Mouse (Mus musculus) thymus, postnatal 25 days (tissue): ENCODE measurements around the gene Zbtb16.

Experiments used
- DNase-seq: peaks from one replicate; pipeline ENCODE4 v3.0.0; 2022

Gene Zbtb16

GRCm38 (mm10) chr9:48764311-48764710, 71.7 kb downstream of the Zbtb16 start:
- no peak for DNase-seq

DNA sequence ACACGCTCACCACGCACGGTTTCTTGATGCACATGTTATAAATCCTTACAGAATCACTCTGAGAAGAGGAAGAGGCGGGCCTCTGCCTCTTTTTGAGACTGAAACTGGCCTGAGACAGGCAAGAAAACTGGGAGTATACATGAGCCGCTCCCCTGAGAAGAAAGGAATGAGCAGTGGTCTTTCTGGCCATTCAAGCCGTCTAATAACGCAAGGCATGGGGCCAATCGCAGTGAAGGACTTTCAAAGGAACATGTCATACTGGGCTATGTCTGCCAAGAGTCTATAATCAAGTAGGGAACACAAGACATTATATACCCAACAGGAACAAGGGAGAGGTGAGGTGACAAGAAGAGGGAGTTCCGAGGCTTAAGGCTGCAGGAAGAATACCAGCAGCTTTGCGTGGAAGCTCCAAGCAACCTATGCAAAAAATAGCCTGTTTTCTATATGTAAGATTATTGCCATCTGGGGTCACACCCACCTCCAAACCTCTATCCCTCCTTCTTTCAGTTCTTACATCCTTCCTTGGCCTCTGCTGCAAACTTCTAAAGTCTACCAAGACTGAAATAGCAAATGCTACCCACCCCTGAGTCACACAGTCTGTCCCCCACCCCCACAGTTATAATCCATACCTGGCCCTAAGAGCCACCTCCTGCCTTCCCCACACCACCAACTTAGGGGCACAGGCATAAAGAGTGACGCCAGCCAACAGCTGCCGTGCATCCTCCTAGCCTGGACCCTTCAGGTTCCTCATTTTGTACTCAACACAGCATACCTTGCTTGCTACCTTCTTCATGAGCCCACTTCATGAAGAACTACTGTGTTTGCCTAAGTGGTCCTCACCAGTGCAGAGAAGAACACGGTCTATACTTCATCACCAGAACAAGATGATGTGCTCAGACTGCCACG, 74.0 kb downstream of the Zbtb16 start:
- DNase-seq = no peak

GRCm38 (mm10) chr9:48761175-48761556, 74.9 kb downstream of the Zbtb16 start:
- no peak for DNase-seq

GRCm38 (mm10) chr9:48760449-48761174, 75.4 kb downstream of the Zbtb16 start:
- no peak for DNase-seq

DNA sequence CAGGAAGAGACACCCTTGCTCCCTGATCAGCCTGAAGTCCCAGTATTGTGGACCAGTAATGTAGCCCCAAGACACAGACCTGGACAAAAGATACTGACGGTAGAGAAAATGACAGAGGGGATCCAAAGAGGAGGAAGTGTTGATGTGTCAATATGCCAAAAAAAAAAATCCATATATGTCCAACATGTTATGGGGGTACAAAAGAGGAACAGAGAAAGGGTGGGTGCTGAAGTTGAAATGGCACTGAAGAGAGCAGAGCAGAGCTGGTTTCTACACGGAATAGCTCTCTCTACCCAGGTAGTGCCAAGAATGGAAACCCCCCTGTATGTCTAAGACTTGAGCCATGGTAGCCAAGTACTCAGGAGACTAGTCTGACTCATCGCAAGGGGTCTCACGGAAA, 76.9 kb downstream of the Zbtb16 start:
- DNase-seq = no peak

- DNase-seq = no peak
These were observed 78.1 kb downstream of the Zbtb16 start for GRCm38 (mm10) chr9:48757650-48758580.

DNA sequence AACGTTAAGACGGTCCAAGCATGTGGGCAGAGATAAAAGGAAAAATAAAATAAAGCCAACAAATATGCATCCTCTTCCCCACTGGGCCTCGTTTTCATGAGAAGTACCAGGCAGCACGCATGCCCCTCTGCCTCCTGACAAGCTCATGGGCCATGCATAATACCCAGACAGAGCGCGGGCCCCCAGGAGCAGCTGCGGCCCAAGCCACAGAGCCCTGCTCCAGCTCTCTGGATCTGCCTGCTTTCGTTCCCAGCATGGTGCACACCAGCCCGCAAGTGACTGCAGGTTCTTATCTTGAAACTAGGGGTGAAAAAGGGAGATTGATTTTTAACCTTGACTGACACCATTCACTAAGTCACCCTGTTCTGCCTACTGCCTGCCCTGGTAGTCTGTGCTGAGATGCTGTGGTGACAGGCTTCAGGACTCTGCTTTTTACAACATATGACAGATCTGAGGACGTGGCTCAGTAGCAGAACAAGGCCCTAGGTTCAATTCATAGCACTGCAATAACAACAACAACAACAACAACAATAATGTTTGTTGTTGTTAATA, 79.7 kb downstream of the Zbtb16 start:
- DNase-seq = no peak

GRCm38 (mm10) chr9:48755438-48756070, 80.5 kb downstream of the Zbtb16 start:
- no peak for DNase-seq

- DNase-seq = no peak
These were observed 81.6 kb downstream of the Zbtb16 start for GRCm38 (mm10) chr9:48754418-48754817.

DNA sequence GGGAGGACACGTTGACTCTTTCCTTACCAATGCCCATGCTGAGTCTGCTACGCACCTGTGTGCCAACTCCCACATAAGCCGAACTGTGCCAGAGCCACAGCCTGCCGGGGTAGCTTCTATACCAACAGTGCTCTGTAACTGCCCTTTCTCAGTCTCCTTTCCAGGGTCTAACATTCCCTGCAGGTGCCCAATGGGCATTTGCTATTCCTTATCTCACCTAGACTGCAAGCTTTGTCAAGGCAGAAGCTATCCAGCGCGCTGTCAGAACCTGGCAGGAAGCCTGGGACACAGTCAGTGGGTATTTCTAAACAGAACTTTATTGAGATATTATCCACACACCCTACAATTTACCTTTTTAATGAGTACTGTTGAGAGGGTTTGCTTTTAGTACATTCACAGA, 82.1 kb downstream of the Zbtb16 start:
- no peak for DNase-seq

DNA sequence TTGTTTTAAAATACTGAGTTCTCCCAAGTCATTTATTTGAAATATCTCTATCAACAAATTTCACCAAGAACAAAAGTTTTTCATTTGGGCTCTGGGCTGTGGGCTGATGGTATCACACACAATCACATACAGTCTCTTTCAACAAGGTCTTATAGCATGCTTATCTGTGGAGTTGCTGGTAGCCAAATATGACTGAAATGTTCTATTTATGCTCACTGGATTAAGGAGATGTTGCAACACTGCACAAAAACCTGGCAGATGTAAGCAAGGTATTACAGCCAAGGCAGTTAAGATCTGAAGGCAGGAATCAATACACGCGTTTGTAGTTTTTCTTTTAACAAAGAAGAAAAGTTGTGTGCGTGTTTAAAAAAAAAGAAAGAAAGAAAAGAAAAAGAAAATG, 84.1 kb downstream of the Zbtb16 start:
- no peak for DNase-seq

GRCm38 (mm10) chr9:48749666-48750065, 86.4 kb downstream of the Zbtb16 start:
- DNase-seq = no peak

- DNase-seq = no peak
These were observed 86.9 kb downstream of the Zbtb16 start for GRCm38 (mm10) chr9:48749168-48749567.

- DNase-seq = no peak
These were observed 87.3 kb downstream of the Zbtb16 start for GRCm38 (mm10) chr9:48748761-48749160.

- DNase-seq = no peak
These were observed 87.8 kb downstream of the Zbtb16 start for GRCm38 (mm10) chr9:48748216-48748615.

- no peak for DNase-seq
These were observed 89.5 kb downstream of the Zbtb16 start for GRCm38 (mm10) chr9:48746506-48746905.

GRCm38 (mm10) chr9:48745347-48746119, 90.5 kb downstream of the Zbtb16 start:
- DNase-seq = no peak

DNA sequence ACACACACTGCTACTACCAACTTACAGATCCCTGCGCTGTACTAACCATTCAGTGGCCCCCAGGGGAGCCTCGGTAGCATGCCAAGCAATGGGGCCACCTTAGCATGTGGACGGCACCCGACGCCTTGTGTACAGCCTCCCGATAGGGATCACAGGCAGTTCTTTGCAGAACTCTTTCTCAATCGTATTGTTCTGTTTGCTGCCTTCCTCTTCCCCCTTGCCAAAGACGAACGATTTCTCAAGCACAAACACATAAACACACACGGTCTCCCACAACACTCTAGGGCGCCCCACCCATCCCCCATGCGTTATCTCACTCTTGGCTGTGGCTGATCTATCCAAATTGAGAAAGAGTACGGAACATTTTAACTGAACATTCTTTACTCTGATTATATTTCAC, 91.1 kb downstream of the Zbtb16 start:
- no peak for DNase-seq

DNA sequence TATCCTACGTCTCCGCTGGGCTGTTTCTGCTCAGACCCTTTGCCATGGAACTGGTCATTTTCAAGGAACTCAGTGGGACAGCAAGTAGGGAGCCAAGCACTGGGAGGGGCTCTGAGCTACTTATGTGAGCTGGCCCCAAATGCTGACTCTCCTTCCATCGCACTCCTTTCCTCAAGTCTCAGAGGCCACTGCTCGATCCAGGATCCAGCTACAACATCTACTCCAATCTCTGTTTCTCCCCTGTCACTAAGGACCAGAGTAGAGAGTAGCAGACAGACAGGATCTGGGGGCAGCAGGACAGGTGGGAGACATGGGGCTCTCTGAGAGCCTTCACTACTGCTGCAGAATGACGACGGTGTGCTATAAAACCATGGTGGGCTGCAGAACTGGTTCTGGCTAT, 91.6 kb downstream of the Zbtb16 start:
- no peak for DNase-seq

- no peak for DNase-seq
These were observed 92.4 kb downstream of the Zbtb16 start for GRCm38 (mm10) chr9:48743338-48744285.
